Mouse (Mus musculus): ENCODE measurements around the gene Gnat1. TPM values are rescaled to one million over a fixed set of nuclear protein-coding genes. Genes with fewer than 3 reads are reported as not detected.
"Not testable (repeated sequence)": the region's sequence is repeated elsewhere in the genome, so short reads cannot be mapped to it uniquely, and the experiment has no call there.

Gene Gnat1
- polyA plus RNA-seq, 1 experiment from 2014 or later = 1.9 TPM

GRCm38 (mm10) chr9:107682405-107682804 lies 2.9 kb upstream of the Gnat1 start:
- no peak overlapping the region for H3K9ac ChIP-seq (ENCODE audit: low read depth, low read length)
- no peak overlapping the region for H3K27ac ChIP-seq (ENCODE audit: low read depth, low read length)
- H3K27me3 ChIP-seq (replicated peaks; ENCODE audit: control insufficient read depth, insufficient read depth, low read length) = peaks cover under 1% of the 10 kb centered on the region; the same call in 1 of the 2 replicates
- H3K4me3 ChIP-seq (ENCODE audit: low read depth, low read length) = no peak overlapping the region
- WGBS = 77% methylated on average over 20 of the region's 20 CpGs
- H3K4me1 ChIP-seq (replicated peaks; ENCODE audit: control insufficient read depth, insufficient read depth, low read length) = no peaks in the 10 kb centered on the region
- no peak overlapping the region for H3K4me2 ChIP-seq (replicated peaks; ENCODE audit: low read depth)
- no peak for ATAC-seq
- peaks cover 13% of the 10 kb centered on the region; the same call in 1 of the 2 replicates for H3K36me3 ChIP-seq (ENCODE audit: control insufficient read depth, insufficient read depth)
- H3K9me3 ChIP-seq (ENCODE audit: control insufficient read depth) = no peaks in the 10 kb centered on the region
- TF ChIP-seq CTCF (IDR thresholded peaks at IDR 0.05; ENCODE audit: low read depth) = no peak

DNA sequence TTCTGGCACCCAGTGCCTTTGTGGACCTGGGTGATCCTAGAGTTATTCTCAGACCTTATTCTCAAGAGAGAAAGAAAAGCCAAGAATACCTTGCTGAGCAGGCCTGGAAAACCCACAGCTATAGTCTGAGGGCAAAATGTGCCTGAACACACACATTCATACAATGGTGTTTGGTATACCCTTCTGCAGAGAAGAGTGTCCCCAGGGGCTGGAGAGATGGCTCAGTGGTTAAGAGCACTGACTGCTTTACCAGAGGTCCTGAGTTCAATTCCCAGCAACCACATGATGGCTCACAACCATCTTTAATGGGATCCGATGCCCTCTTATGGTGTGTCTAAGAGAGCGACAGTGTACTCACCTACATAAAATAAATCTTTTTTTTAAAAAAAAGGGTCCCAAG lies 651 bp downstream of the Gnat1 start:
- TF ChIP-seq CTCF (IDR thresholded peaks at IDR 0.05; ENCODE audit: low read depth) = no peak
- Histone ChIP-seq H3K9ac (ENCODE audit: low read depth, low read length) (no peak overlapping the region), H3K27ac (ENCODE audit: low read depth, low read length) (no peak overlapping the region), H3K9me3 (ENCODE audit: control insufficient read depth) (no peaks in the 10 kb centered on the region), H3K27me3 (replicated peaks; ENCODE audit: control insufficient read depth, insufficient read depth, low read length) (peaks cover 17% of the 10 kb centered on the region), H3K36me3 (ENCODE audit: control insufficient read depth, insufficient read depth) (peaks cover 6% of the 10 kb centered on the region; the same call in 1 of the 2 replicates), H3K4me2 (replicated peaks; ENCODE audit: low read depth) (no peak overlapping the region), H3K4me1 (replicated peaks; ENCODE audit: control insufficient read depth, insufficient read depth, low read length) (no peaks in the 10 kb centered on the region; the same call in 1 of the 2 replicates), H3K4me3 (ENCODE audit: low read depth, low read length) (no peak overlapping the region)
- WGBS = 85% methylated on average over 2 of the region's 2 CpGs
- ATAC-seq = no peak

DNA sequence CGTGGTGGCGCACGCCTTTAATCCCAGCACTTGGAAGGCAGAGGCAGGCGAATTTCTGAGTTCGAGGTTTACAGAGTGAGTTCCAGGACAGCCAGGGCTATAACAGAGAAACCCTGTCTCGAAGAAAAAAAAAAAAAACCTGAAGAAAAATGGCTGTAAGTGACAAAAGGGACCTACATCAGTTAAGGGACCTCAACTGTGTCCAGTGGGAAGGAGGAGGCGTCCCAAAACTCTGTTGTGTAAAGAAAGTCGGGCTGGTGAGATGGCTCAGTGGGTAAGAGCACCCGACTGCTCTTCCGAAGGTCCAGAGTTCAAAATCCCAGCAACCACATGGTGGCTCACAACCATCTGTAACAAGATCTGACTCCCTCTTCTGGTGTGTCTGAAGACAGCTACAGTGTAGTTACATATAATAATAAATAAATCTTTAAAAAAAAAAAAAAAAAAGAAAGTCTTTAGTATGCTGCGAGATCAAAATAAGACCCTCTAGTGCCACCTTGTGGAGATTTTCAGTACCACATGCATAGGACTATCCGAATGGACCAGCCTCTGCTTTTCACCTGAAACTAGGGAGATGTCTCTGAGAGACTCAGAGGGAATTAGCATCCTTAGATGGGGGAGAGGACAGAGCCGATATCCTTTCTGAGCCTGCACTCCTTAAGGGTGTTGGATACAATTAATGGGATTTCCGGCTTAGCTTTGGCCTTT lies 1.5 kb downstream of the Gnat1 start:
- TF ChIP-seq CTCF (IDR thresholded peaks at IDR 0.05; ENCODE audit: low read depth) = peak; percentile 71
- not testable (repeated sequence) for ATAC-seq
- 38% methylated on average over 14 of the region's 14 CpGs for WGBS

DNA sequence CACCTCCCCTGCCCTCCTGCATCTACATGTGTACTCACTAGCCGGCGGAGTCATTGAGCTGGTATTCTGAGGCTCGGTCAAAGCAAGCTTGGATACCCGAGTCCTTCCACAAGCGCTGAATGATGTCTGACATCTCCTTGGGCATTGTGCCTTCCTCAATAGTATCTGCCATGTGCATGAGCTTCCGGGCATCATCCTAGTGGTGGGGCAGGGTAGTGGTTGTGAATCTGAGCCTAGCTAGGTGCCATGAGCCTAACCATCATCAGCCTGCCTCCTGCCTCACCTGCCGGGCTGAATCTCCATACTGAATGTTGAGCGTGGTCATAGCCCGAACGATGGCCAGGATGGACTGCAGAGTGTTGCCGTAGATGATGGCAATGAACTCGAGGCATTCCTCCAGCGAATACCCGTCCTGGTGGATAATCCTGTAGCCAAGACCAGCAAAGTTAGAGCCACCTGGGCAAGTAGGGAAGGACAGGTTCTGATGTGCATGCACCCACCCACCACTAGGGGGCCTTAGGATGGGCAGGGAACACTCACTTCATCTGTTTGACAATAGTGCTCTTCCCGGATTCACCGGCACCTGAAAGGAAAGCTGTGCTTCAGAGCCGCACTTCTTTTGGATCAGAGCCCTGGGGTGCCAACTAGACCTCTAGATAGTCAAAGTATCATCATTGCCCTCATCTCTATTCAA lies 2.3 kb downstream of the Gnat1 start:
- Histone ChIP-seq H3K27me3 (replicated peaks; ENCODE audit: control insufficient read depth, insufficient read depth, low read length) (peaks cover 17% of the 10 kb centered on the region), H3K9ac (ENCODE audit: low read depth, low read length) (no peak overlapping the region), H3K4me2 (replicated peaks; ENCODE audit: low read depth) (no peak overlapping the region), H3K4me1 (replicated peaks; ENCODE audit: control insufficient read depth, insufficient read depth, low read length) (no peaks in the 10 kb centered on the region; the same call in 1 of the 2 replicates), H3K9me3 (ENCODE audit: control insufficient read depth) (no peaks in the 10 kb centered on the region), H3K36me3 (ENCODE audit: control insufficient read depth, insufficient read depth) (no peaks in the 10 kb centered on the region), H3K4me3 (ENCODE audit: low read depth, low read length) (no peak overlapping the region), H3K27ac (ENCODE audit: low read depth, low read length) (no peak overlapping the region)
- 14% methylated on average over 17 of the region's 17 CpGs for WGBS
- peak; percentile 86 for TF ChIP-seq CTCF (IDR thresholded peaks at IDR 0.05; ENCODE audit: low read depth)
- ATAC-seq = no peak

More for the DNA sequence above, 1.5 kb downstream of the Gnat1 start:
- peaks cover 17% of the 10 kb centered on the region for H3K27me3 ChIP-seq (replicated peaks; ENCODE audit: control insufficient read depth, insufficient read depth, low read length)
- H3K36me3 ChIP-seq (ENCODE audit: control insufficient read depth, insufficient read depth); H3K4me3 ChIP-seq (ENCODE audit: low read depth, low read length); H3K9ac ChIP-seq (ENCODE audit: low read depth, low read length); H3K9me3 ChIP-seq (ENCODE audit: control insufficient read depth); H3K4me2 ChIP-seq (replicated peaks; ENCODE audit: low read depth); H3K4me1 ChIP-seq (replicated peaks; ENCODE audit: control insufficient read depth, insufficient read depth, low read length); H3K27ac ChIP-seq (ENCODE audit: low read depth, low read length): not testable (repeated sequence)

GRCm38 (mm10) chr9:107676302-107676701 lies 3.2 kb downstream of the Gnat1 start:
- H3K4me2 ChIP-seq (replicated peaks; ENCODE audit: low read depth) = peak overlapping the region; percentile 66
- under 1% methylated on average over 25 of the region's 25 CpGs for WGBS
- H3K4me3 ChIP-seq (ENCODE audit: low read depth, low read length) = peak overlapping the region; percentile 31
- H3K9me3 ChIP-seq (ENCODE audit: control insufficient read depth) = no peaks in the 10 kb centered on the region
- H3K27me3 ChIP-seq (replicated peaks; ENCODE audit: control insufficient read depth, insufficient read depth, low read length) = peaks cover 17% of the 10 kb centered on the region
- TF ChIP-seq CTCF (IDR thresholded peaks at IDR 0.05; ENCODE audit: low read depth) = no peak
- no peak overlapping the region for H3K9ac ChIP-seq (ENCODE audit: low read depth, low read length)
- no peaks in the 10 kb centered on the region for H3K36me3 ChIP-seq (ENCODE audit: control insufficient read depth, insufficient read depth)
- no peaks in the 10 kb centered on the region; the same call in 1 of the 2 replicates for H3K4me1 ChIP-seq (replicated peaks; ENCODE audit: control insufficient read depth, insufficient read depth, low read length)
- no peak for ATAC-seq
- no peak overlapping the region for H3K27ac ChIP-seq (ENCODE audit: low read depth, low read length)

GRCm38 (mm10) chr9:107675671-107676301 lies 3.7 kb downstream of the Gnat1 start:
- Histone ChIP-seq H3K4me1 (replicated peaks; ENCODE audit: control insufficient read depth, insufficient read depth, low read length) (no peaks in the 10 kb centered on the region; the same call in 1 of the 2 replicates), H3K9ac (ENCODE audit: low read depth, low read length) (no peak overlapping the region), H3K4me2 (replicated peaks; ENCODE audit: low read depth) (peak overlapping the region; percentile 66), H3K36me3 (ENCODE audit: control insufficient read depth, insufficient read depth) (no peaks in the 10 kb centered on the region), H3K9me3 (ENCODE audit: control insufficient read depth) (no peaks in the 10 kb centered on the region), H3K4me3 (ENCODE audit: low read depth, low read length) (peak overlapping the region; percentile 31), H3K27me3 (replicated peaks; ENCODE audit: control insufficient read depth, insufficient read depth, low read length) (peaks cover 17% of the 10 kb centered on the region), H3K27ac (ENCODE audit: low read depth, low read length) (no peak overlapping the region)
- peak; percentile 56 for ATAC-seq
- under 1% methylated on average over 39 of the region's 39 CpGs for WGBS
- peak; percentile 96 for TF ChIP-seq CTCF (IDR thresholded peaks at IDR 0.05; ENCODE audit: low read depth)
